Mouse (Mus musculus) midbrain, embryonic 16.5 days (tissue): ENCODE results near the gene Aym1. TPM values are rescaled to one million over a fixed set of nuclear protein-coding genes. Genes with fewer than 3 reads are reported as not detected.
A peak's percentile ranks its signal among the peaks of the same experiment; 100 is the strongest.
"Not testable (repeated sequence)": the region's sequence is repeated elsewhere in the genome, so short reads cannot be mapped to it uniquely, and the experiment has no call there.

Experiments used
- ATAC-seq: fragments of 200-750 bp; cut with Nextera tagmentation; 2 replicates; pipeline ENCODE4 v1.8.0; 2017; ENCODE audit warnings: moderate TSS enrichment
- H3K27ac ChIP-seq: fragments of 300-500 bp; sonication (generic); 2 replicates; pipeline ENCODE4 v1.5.1; 2014; ENCODE audit warnings: mild to moderate bottlenecking, low read length, mixed read lengths
- H3K27me3 ChIP-seq: fragments of 300-500 bp; sonication (generic); 2 replicates; pipeline ENCODE4 v1.6.1; 2014; ENCODE audit warnings: low read depth, low read length, mixed read lengths; ENCODE audit not compliant: control insufficient read depth, insufficient read depth
- H3K36me3 ChIP-seq: fragments of 300-500 bp; sonication (generic); 2 replicates; pipeline ENCODE4 v1.6.1; 2014; ENCODE audit warnings: mild to moderate bottlenecking, low read length, moderate library complexity, mixed read lengths; ENCODE audit not compliant: control insufficient read depth, insufficient read depth
- H3K4me1 ChIP-seq: fragments of 300-500 bp; sonication (generic); 2 replicates; pipeline ENCODE4 v1.6.1; 2014; ENCODE audit warnings: mild to moderate bottlenecking, low read length, mixed read lengths; ENCODE audit not compliant: control insufficient read depth, insufficient read depth
- H3K4me2 ChIP-seq: fragments of 300-500 bp; sonication (generic); 2 replicates; pipeline ENCODE4 v1.6.1; 2014; ENCODE audit warnings: mild to moderate bottlenecking, low read length, mixed read lengths
- H3K4me3 ChIP-seq: fragments of 300-500 bp; sonication (generic); 2 replicates; pipeline ENCODE4 v1.5.1; 2014; ENCODE audit warnings: low read depth, mild to moderate bottlenecking, low read length, moderate library complexity, mixed read lengths
- H3K9ac ChIP-seq: fragments of 300-500 bp; sonication (generic); 2 replicates; pipeline ENCODE4 v1.6.1; 2014; ENCODE audit warnings: low read depth, low read length, mixed read lengths
- H3K9me3 ChIP-seq: fragments of 300-500 bp; sonication (generic); replicated peaks from 2 replicates; pipeline ENCODE4 v1.6.1; 2014; ENCODE audit warnings: mild to moderate bottlenecking, low read length, mixed read lengths; ENCODE audit not compliant: control insufficient read depth, poor library complexity, severe bottlenecking
- WGBS: fragments of 180-500 bp; shearing (Covaris S2); extraction: QIAGEN DNeasy Blood & Tissue Kit; methylation state at CpG from one replicate; pipeline ENCODE4 v1.1.7; 2014; 5-methylcytosine and 5-hydroxymethylcytosine counted together
- polyA plus RNA-seq: library from polyadenylated mRNA; unstranded; fragments of >200 nt; fragmentation: Nextera tagmentation; extraction: Ambion mirVana; gene quantifications from 2 replicates; pipeline ENCODE4 v1.2.1, GENCODE M21; 2015

Aym1 gene
- polyA plus RNA-seq, 1 experiment from 2014 or later: not detected

DNA sequence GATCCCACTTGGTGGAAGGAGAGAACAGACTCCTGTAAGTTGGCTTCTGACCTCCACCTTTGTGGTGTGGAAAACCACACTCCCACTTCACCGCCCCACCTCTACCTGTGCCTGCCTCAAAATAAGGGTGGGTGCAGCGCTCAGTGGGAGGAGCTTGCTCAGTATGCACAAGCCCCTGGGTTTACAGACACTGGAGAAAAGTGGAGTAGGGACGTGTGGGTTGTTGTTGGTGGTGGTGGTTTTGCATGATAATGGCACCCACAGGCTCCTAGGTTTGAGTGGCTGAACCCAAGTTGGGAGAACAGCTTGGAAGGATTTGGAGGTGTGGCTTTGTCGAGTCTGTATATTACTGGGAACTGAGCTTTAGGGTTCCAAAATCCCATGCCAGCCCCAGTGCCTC is 24.2 kb upstream of the Aym1 start:
- H3K27ac ChIP-seq: no peak overlapping the region
- H3K27me3 ChIP-seq: peaks cover 29% of the 10 kb centered on the region
- 0 out of 2 replicates have a peak, but pooled peaks cover 1% of the 10 kb centered on the region for H3K9me3 ChIP-seq
- H3K4me3 ChIP-seq: no peak overlapping the region
- no peak overlapping the region for H3K4me2 ChIP-seq
- no peak for ATAC-seq
- H3K4me1 ChIP-seq: peaks cover 4% of the 10 kb centered on the region
- WGBS: 58% methylated on average over 4 of the region's 4 CpGs
- no peak overlapping the region for H3K9ac ChIP-seq
- no peaks in the 10 kb centered on the region for H3K36me3 ChIP-seq

DNA sequence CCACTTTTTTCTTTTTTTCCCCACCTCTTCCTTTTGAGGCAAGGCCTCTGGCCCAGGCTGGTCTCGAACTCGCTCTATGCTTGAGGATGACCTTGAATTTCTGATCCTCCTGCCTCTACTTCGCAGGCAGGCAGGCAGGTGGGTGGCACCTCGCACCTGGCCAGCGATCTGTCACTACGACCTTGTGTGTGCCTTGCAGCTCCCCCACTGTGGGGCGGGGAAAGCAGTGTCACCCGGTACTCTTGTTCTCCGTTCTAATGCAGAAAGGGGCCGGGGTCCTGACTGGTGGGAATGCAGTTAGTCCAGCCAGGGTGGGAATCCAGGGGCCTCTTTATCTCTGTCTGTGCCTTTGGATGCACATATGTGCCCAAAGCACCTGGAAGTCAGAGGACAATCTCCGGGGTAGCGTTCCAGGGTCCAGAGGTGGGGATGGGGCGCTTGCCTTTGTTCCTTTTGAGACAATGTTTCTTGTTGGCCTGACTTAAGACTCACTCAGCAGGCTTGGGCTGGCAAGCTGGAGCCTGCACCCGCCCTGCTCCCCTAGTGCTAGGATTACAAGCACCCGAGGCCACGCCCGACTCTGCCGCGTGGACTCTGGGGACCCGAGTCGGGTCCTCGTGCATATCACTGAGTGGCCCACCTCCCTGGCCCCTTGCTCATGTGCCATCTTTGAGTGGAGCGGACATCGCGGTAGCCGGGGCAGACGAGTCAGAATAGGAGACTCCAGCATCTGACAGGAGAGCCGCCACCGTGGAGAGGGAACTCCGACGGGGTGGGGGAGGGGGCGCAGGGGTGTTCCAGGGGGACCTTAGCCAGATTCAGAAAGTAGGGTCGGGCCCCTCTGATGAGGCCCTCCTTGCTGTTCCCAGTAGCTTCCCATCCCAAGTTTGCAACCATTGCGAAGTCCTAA is 22.2 kb upstream of the Aym1 start:
- no peak overlapping the region for H3K27ac ChIP-seq
- peak overlapping the region; percentile 47 for H3K4me2 ChIP-seq
- ATAC-seq: no peak
- H3K9me3 ChIP-seq: no peaks in the 10 kb centered on the region
- peaks cover 4% of the 10 kb centered on the region for H3K4me1 ChIP-seq
- WGBS: 8% methylated on average over 33 of the region's 34 CpGs
- 0 out of 2 replicates have a peak overlapping the region, but pooled peaks have one; percentile 7 for H3K9ac ChIP-seq
- no peaks in the 10 kb centered on the region for H3K36me3 ChIP-seq
- H3K4me3 ChIP-seq: peak overlapping the region; percentile 19; the same call in 1 of the 2 replicates
- peaks cover 33% of the 10 kb centered on the region for H3K27me3 ChIP-seq

DNA sequence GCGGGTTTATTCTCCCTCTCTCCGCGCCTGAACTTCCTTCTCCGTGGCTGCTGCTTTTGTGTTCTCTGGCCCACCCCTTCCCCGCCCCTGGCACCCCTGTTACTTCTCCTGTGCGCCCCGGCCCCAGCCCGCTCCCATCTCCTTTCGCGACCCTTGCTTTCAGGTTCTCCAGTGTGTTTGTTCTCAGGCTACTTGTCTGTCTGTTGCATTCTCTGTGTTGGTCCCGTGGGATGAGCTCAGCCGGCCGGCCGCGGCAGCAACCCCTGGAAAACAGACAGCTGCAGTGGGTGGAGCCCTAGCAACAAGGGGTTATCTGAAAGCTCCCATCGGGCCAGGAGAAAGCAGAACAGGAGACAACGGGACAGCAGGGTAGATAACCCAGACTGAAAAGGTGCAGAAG is 21.4 kb upstream of the Aym1 start:
- H3K9ac ChIP-seq: peak overlapping the region; percentile 25; the same call in 1 of the 2 replicates
- H3K4me3 ChIP-seq: peak overlapping the region; percentile 19; the same call in 1 of the 2 replicates
- ATAC-seq: no peak
- H3K36me3 ChIP-seq: no peaks in the 10 kb centered on the region
- H3K4me1 ChIP-seq: peaks cover 4% of the 10 kb centered on the region
- H3K9me3 ChIP-seq: no peaks in the 10 kb centered on the region
- WGBS: under 1% methylated on average over 17 of the region's 17 CpGs
- H3K4me2 ChIP-seq: peak overlapping the region; percentile 47
- H3K27ac ChIP-seq: no peak overlapping the region
- H3K27me3 ChIP-seq: peaks cover 33% of the 10 kb centered on the region

DNA sequence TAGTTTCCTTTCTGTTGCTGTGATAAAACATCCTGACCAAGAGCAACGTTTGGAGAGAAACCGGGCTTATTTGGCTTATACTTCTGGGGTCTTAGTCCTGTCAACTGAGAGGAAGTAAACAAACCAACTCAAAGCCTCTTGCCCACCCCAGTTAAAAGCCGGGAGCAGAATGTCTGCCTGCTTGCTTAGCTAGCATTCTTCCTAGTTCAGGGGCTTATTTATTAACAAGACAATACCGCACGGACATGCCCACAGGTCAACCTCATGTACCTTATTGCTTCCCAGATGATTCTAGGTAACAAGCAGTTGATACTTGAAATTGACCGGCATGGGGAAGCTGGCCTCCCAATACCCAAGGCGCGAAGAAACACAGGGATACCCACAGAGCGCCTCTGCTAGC is 20.8 kb upstream of the Aym1 start:
- H3K4me1 ChIP-seq: peaks cover 4% of the 10 kb centered on the region

DNA sequence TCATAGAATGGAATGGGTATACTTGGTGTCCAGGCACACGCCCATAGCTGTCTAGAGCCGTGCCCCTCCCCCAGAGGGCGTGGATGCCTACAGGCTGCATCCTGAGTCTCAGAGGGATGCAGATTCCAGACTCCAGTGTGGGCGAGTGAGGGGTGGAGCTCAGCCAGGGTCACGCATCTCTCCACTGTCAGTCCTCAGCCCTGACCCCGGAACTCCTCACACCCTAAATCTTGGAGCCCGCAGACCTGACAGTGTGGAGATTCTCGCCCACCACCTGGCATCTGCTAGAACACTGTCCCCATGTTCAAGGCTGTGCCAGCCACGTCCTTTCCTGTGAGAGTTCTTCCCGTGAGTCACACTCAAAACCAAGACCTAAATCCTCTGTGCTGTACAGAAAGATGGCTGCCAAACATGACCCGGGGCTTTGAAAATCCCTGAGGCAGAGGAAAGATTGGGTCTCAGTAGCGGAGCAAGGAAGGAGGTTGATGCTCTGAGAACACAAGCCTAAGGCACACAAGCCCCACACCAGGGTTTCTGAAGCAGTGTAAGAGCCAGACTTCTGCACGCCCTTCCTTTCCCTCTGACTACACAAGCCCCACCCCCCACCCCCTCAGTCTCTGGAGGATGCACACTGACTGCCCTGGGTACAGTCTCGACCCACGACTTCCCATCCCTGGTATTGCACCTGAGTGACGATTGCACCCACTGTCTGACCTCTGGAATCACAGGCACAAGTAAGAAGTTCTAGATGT is 12.3 kb upstream of the Aym1 start:
- 32% methylated on average over 16 of the region's 16 CpGs for WGBS
- no peak overlapping the region for H3K9ac ChIP-seq
- no peaks in the 10 kb centered on the region for H3K36me3 ChIP-seq
- H3K4me1 ChIP-seq: peaks cover 9% of the 10 kb centered on the region
- ATAC-seq: no peak
- H3K9me3 ChIP-seq: no peaks in the 10 kb centered on the region
- no peak overlapping the region for H3K4me3 ChIP-seq
- 0 out of 2 replicates have a peak overlapping the region, but pooled peaks have one; percentile 2 for H3K4me2 ChIP-seq
- peaks cover 36% of the 10 kb centered on the region for H3K27me3 ChIP-seq
- H3K27ac ChIP-seq: no peak overlapping the region

More for the DNA sequence above, 20.8 kb upstream of the Aym1 start:
- 29% methylated on average over 9 of the region's 9 CpGs for WGBS
- Histone ChIP-seq H3K4me3 (no peak overlapping the region), H3K27ac (no peak overlapping the region), H3K27me3 (peaks cover 33% of the 10 kb centered on the region), H3K36me3 (no peaks in the 10 kb centered on the region), H3K4me2 (no peak overlapping the region), H3K9me3 (no peaks in the 10 kb centered on the region), H3K9ac (no peak overlapping the region)
- ATAC-seq: no peak

DNA sequence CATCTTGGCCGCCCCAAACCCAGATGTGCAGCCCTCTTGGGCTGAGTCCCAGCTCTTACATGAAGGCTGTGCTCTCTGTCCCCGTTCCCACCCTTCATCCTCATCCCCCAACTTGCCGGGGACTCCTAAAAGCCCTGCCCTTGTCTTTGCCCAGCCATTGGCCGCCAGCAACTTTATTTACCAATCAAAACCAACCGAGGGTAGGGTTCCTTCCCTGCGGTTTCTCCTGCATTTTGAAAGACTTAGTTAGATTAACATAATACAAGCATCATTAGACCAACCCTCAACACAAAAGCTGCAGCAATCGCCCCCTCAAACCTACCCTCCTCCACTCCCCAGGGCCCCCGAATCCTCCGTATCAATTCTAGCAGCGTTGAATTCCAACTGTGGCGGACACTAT is 11.3 kb upstream of the Aym1 start:
- WGBS: 3% methylated on average over 11 of the region's 11 CpGs
- Histone ChIP-seq H3K36me3 (no peaks in the 10 kb centered on the region), H3K4me3 (no peak overlapping the region), H3K27ac (no peak overlapping the region), H3K9ac (no peak overlapping the region), H3K4me1 (peaks cover 9% of the 10 kb centered on the region), H3K4me2 (no peak overlapping the region), H3K27me3 (peaks cover 36% of the 10 kb centered on the region), H3K9me3 (no peaks in the 10 kb centered on the region)
- no peak for ATAC-seq

DNA sequence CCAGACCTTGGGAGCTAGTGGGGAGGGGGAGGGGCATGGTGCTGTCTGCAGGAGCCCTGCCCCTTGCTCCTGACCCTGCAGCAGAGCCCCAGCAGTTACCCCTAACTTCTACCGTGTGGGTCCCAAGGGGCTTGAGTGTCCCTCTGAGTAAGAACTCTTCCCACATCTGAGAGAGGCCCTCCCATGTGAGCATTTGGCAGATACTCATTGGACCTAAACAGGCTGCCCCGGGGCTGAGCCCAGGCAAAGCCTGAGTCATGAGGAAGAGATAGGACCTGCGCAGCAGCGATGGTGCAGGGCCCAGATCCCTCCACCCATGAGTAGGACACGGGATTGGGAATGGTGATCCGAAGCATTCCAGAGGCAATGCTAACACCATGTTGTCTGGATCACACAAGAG is 10.4 kb upstream of the Aym1 start:
- not testable (repeated sequence) for H3K9me3 ChIP-seq, H3K4me1 ChIP-seq, H3K4me3 ChIP-seq, H3K4me2 ChIP-seq, ATAC-seq, H3K9ac ChIP-seq, H3K27ac ChIP-seq, H3K36me3 ChIP-seq
- 53% methylated on average over 6 of the region's 6 CpGs for WGBS
- peaks cover 34% of the 10 kb centered on the region for H3K27me3 ChIP-seq

DNA sequence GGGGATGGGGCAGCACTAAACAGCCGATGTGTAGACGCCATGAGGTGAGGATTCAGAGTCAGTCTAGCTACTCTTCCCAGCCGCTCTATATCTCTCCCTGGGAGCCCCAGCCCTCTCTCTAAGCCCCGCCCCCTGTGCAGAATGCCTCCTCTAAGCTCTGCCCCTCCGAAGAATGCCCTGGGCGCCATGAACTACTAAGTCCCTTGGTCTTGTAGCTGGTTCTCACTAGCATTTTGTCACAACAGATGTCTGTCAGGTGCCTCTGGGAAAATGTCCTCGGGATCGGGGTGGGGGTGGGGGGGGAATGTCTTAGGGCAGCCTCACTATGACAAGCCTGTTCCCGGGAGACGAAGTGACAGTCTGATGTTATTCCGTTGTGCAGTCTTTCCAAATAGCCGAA is 9.5 kb upstream of the Aym1 start:
- Histone ChIP-seq H3K36me3 (no peaks in the 10 kb centered on the region), H3K9ac (no peak overlapping the region), H3K4me2 (no peak overlapping the region), H3K4me3 (no peak overlapping the region), H3K9me3 (no peaks in the 10 kb centered on the region), H3K27ac (no peak overlapping the region), H3K4me1 (peaks cover 15% of the 10 kb centered on the region), H3K27me3 (peaks cover 34% of the 10 kb centered on the region)
- 24% methylated on average over 12 of the region's 12 CpGs for WGBS
- no peak for ATAC-seq

DNA sequence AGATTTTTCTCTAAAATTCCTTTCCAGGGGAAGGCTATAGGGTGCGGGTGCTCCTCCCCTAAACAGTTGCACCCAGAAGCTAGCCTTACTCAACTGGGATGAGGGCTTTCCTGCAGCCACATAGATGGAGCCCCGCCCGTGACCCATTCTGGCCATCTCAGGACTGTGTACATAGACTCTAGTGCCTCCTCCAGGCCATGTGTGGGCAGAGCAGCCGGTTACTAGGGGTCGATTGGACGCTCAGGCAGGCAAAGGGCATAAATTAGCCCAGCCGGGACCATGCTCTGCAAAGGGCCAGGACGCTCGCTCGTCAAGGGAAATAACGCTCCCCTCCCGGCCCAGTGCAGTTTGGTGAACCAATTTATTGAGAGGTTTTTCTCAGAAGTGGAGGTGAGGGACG is 8.5 kb upstream of the Aym1 start:
- 12% methylated on average over 13 of the region's 13 CpGs for WGBS

More for the DNA sequence above, 8.5 kb upstream of the Aym1 start:
- Histone ChIP-seq H3K36me3 (no peaks in the 10 kb centered on the region), H3K4me2 (no peak overlapping the region; the same call in 1 of the 2 replicates), H3K27ac (no peak overlapping the region), H3K27me3 (peaks cover 34% of the 10 kb centered on the region), H3K9me3 (no peaks in the 10 kb centered on the region), H3K4me3 (no peak overlapping the region), H3K4me1 (peaks cover 15% of the 10 kb centered on the region), H3K9ac (no peak overlapping the region)
- no peak for ATAC-seq
